Mouse (Mus musculus) inflammation-experienced regulatory T-cells (primary cell): ENCODE results near the gene Krtap5-3. TPM values are rescaled to one million over a fixed set of nuclear protein-coding genes. Genes with fewer than 3 reads are reported as not detected.

Experiments
- polyA plus RNA-seq, 2 experiments: library from polyadenylated mRNA; unstranded; fragments of 100-300 nt; shearing (Covaris generic); gene quantifications; one replicate each; pipeline ENCODE4 v1.2.1; 2017

The Krtap5-3 gene
- not detected for polyA plus RNA-seq

GRCm38 (mm10) chr7:142201064-142201463 is at the start of gene Krtap5-3:
Gene Krtap5-3, plus strand, starts transcription at chr7:142201364.

GRCm38 (mm10) chr7:142157013-142157412 is 44.2 kb upstream of the Krtap5-3 start, which contains the start of gene Gm29735:
Gene Gm29735, minus strand, starts transcription at chr7:142157113.

GRCm38 (mm10) chr7:142165639-142166038 is 35.5 kb upstream of the Krtap5-3 start, which contains the start of gene Gm4553:
Gene Gm4553, minus strand, starts transcription at chr7:142165739.

GRCm38 (mm10) chr7:142175905-142176304 is 25.3 kb upstream of the Krtap5-3 start, which contains the start of gene Krtap5-2:
Gene Krtap5-2, minus strand, starts transcription at chr7:142176005.

GRCm38 (mm10) chr7:142190289-142190688 is 10.9 kb upstream of the Krtap5-3 start, which contains the start of gene Gm10153:
Gene Gm10153, minus strand, starts transcription at chr7:142190389.

GRCm38 (mm10) chr7:142211559-142211958 is 10.4 kb downstream of the Krtap5-3 start, which contains the start of gene Gm7579:
Gene Gm7579, plus strand, starts transcription at chr7:142211859.

GRCm38 (mm10) chr7:142229871-142230270 is 28.7 kb downstream of the Krtap5-3 start, which contains the start of gene Krtap5-5:
Gene Krtap5-5, minus strand, starts transcription at chr7:142229971.

GRCm38 (mm10) chr7:142240978-142241377 is 39.8 kb downstream of the Krtap5-3 start, which contains the start of gene Gm40460:
Gene Gm40460, minus strand, starts transcription at chr7:142241078.

Other genes with a start within 250 kb of the Krtap5-3 start
- 10 to 100 TPM; 68.2 to 68.5 TPM for gene Mob2, start 140.3 kb upstream of the Krtap5-3 start, polyA plus RNA-seq
- 1 to 10 TPM in 1 of 2 experiments, under 1 TPM in 1; 0.05 to 1.3 TPM for gene Dusp8, start 105.5 kb upstream of the Krtap5-3 start, polyA plus RNA-seq
- under 1 TPM in 1 of 2 experiments, not detected in 1; 0.95 TPM for gene Gm45618, start 80.6 kb upstream of the Krtap5-3 start, polyA plus RNA-seq
- not detected for gene Gm39115, start 65.3 kb upstream of the Krtap5-3 start, polyA plus RNA-seq
- gene Gm45337, start 56.8 kb upstream of the Krtap5-3 start, polyA plus RNA-seq = not detected
- gene Gm29735, start 44.3 kb upstream of the Krtap5-3 start, polyA plus RNA-seq = not detected
- gene Gm4553, start 35.6 kb upstream of the Krtap5-3 start, polyA plus RNA-seq = not detected
- gene Krtap5-2, start 25.4 kb upstream of the Krtap5-3 start, polyA plus RNA-seq = not detected
- gene Gm10153, start 11.0 kb upstream of the Krtap5-3 start, polyA plus RNA-seq = not detected
- gene Gm7579, start 10.5 kb downstream of the Krtap5-3 start, polyA plus RNA-seq = not detected
- gene Krtap5-5, start 28.6 kb downstream of the Krtap5-3 start, polyA plus RNA-seq = not detected
- not detected for gene Gm40460, start 39.7 kb downstream of the Krtap5-3 start, polyA plus RNA-seq
- 1 to 10 TPM in 1 of 2 experiments, not detected in 1; 2.0 TPM for gene Gm2431, start 57.0 kb downstream of the Krtap5-3 start, polyA plus RNA-seq
- not detected for gene Gm4559, start 73.0 kb downstream of the Krtap5-3 start, polyA plus RNA-seq
- gene Krtap5-1, start 95.8 kb downstream of the Krtap5-3 start, polyA plus RNA-seq = not detected
- under 1 TPM in 1 of 2 experiments, not detected in 1; 0.17 TPM for gene Krtap5-4, start 102.2 kb downstream of the Krtap5-3 start, polyA plus RNA-seq
- 10 to 100 TPM in 1 of 2 experiments, 1 to 10 TPM in 1; 3.2 to 41.0 TPM for gene Ifitm10, start 172.4 kb downstream of the Krtap5-3 start, polyA plus RNA-seq
- 1 to 10 TPM; 2.4 to 9.3 TPM for gene Gm49369, start 181.3 kb downstream of the Krtap5-3 start, polyA plus RNA-seq
- 100 to 1,000 TPM; 384 to 590 TPM for gene Ctsd, start 186.7 kb downstream of the Krtap5-3 start, polyA plus RNA-seq
- not detected for gene Syt8, start 233.5 kb downstream of the Krtap5-3 start, polyA plus RNA-seq
- not detected for gene Tnni2, start 240.4 kb downstream of the Krtap5-3 start, polyA plus RNA-seq